Mouse (Mus musculus) cerebellum, adult 2 months (tissue): ENCODE measurements around the gene Vmn2r21. TPM values are rescaled to one million over a fixed set of nuclear protein-coding genes. Genes with fewer than 3 reads are reported as not detected.
"Not testable (repeated sequence)": the region's sequence is repeated elsewhere in the genome, so short reads cannot be mapped to it uniquely, and the experiment has no call there.

Source experiments
- DNase-seq, 2 experiments: peaks; one replicate each; pipeline ENCODE4 v3.0.0; 2021
- H3K27ac ChIP-seq: fragments of 200-500 bp; 2 replicates; pipeline ENCODE4 v1.5.1; 2012; ENCODE audit warnings: low read length, control low read depth, inconsistent platforms; ENCODE audit not compliant: insufficient read depth
- H3K27me3 ChIP-seq: fragments of 200-500 bp; 2 replicates; pipeline ENCODE4 v1.6.1; 2012; ENCODE audit warnings: inconsistent platforms, mild to moderate bottlenecking, low read length, moderate library complexity; ENCODE audit not compliant: control insufficient read depth, insufficient read depth
- H3K4me1 ChIP-seq: fragments of 200-500 bp; 2 replicates; pipeline ENCODE4 v1.6.1; 2011; ENCODE audit warnings: low read length; ENCODE audit not compliant: control insufficient read depth, insufficient read depth
- H3K4me3 ChIP-seq: fragments of 200-500 bp; replicated peaks from 2 replicates; pipeline ENCODE3; 2011; ENCODE audit warnings: mild to moderate bottlenecking, low read depth, low read length, control low read depth; ENCODE audit not compliant: insufficient read depth
- WGBS: fragments of 180-500 bp; shearing (Covaris S2); methylation state at CpG from one replicate; pipeline ENCODE4 v1.1.7; 2018; 5-methylcytosine and 5-hydroxymethylcytosine counted together
- polyA plus RNA-seq: library from polyadenylated mRNA; depleted of rRNA; stranded (reverse); fragments of >200 nt; gene quantifications from 2 replicates; pipeline ENCODE4 v1.2.3, GENCODE M21; 2012; rRNA removed

Vmn2r21 gene
- not detected in 2 replicates for polyA plus RNA-seq

DNA sequence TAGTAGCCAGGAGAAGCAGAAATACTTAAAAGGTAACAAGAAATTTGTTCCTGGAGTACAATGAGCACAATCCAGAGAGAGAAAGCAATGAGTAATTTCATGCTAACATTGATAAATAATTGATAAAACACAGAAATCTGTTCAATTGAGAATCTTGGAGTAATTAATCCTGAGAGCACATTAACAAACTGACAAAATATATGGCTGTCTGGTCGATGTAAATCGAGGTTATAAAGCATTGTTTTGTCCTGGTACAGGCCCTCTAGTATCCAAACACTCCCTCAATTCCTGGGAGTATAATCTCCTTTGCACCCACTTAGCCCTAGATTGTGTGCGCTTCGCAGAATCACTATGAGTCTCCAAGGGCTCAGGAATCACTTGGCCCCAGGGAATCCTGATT is at the start of gene Vmn2r21:
Gene Vmn2r21 (minus strand): TSS at position 101 of the 400 bp plus-strand sequence.
- DNase-seq, H3K27ac ChIP-seq, H3K4me3 ChIP-seq, H3K4me1 ChIP-seq, H3K27me3 ChIP-seq: not testable (repeated sequence)
- no CpG with 5 or more reads among the region's 4 CpGs for WGBS

DNA sequence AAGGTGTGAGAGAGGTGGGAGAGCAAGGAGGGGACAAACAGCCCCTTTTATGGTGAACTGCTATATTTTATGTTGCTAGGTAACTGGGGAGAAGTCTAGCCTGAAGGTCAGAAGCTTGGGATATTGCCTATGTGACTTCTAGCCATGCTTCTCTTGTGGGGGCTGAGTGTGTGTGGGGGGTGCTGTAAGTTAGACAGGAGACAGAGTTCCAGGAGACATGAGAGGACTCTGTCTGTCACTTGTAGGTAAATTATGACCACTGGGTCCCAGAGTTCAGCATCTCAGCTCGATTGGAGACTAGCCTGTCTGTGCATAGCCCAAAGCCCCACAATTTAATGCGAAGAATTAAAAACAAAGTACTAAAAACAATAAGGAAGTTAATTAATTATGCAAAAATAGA is 41.5 kb upstream of the Vmn2r21 start:
- not testable (repeated sequence) for H3K4me3 ChIP-seq, DNase-seq, H3K27ac ChIP-seq, H3K27me3 ChIP-seq, H3K4me1 ChIP-seq
- no CpG with 5 or more reads among the region's 2 CpGs for WGBS

DNA sequence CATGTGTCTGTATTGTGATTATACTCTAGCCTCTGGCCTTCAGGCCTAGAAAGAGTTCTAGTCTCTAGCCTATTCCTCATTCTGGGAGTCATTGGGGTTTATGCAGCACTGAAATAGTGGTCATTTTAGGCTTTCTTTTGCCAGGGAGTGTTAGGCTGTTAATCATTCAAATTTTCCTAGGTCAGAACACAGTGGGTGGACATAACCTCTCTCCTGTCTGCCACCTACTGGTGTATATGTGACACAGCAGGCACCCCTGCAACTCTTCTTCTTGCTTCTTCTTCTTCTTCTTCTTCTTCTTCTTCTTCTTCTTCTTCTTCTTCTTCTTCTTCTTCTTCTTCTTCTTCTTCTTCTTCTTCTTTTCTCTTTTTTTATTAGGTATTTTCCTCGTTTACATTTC is 6.5 kb upstream of the Vmn2r21 start:
- no CpG with 5 or more reads among the region's 1 CpGs for WGBS

DNA sequence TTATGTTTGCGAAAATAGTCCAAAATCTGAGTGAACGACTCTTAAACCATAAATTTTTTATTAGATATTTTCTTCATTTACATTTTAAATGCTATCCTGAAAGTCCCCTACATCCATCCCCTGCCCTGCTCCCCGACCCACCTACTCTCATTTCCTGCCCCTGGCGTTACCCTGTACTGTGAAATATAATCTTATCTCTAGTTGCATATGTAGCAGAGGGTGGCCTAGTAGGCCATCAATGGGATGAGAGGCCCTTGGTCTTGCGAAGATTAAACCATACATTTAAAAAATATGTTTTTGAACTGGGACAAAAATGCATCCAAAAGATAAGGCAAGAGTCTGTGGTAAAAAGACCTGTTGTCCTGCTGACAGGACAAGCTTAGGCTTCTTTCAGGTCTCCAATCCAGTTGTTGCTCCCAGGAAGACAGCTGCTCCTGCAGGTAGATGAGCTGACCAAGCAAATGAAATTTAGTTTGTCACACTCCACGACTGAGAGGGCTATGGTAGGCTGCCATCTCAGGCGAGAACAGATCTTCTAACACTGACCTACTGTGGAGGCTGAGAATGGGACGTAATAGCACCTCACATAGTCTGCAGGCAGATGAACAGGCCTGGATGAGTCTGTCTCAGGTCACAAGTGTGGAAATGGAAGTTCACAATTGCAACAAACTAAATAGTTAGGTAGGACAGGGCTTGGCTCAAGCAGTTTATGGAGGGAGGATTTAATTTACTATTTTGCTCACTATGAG is 10.8 kb downstream of the Vmn2r21 start:
- not testable (repeated sequence) for H3K4me3 ChIP-seq, H3K4me1 ChIP-seq, H3K27ac ChIP-seq, H3K27me3 ChIP-seq, DNase-seq
- no CpG with 5 or more reads among the region's 8 CpGs for WGBS

More for the DNA sequence above, 6.5 kb upstream of the Vmn2r21 start:
- H3K27me3 ChIP-seq, H3K4me3 ChIP-seq, DNase-seq, H3K27ac ChIP-seq, H3K4me1 ChIP-seq: not testable (repeated sequence)

DNA sequence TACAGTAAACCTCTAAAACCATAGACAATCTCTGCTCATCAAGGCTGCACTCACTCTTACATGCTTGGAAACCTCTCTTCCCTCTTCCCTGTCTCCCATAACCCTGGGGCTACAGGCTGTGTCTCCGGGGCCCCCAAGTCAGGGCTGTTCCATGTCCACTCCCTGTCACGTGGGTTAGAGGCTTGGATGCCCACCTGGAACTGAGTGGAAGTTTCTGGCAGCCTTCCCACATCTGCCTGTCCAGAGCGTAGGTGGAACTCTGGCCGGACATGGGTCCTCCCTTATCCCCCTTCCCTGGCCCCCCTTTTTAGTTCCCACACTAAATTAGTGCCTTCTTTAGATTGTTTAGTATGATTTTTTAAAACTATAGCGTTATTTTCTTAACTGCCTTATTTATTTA is 60.2 kb downstream of the Vmn2r21 start:
- not testable (repeated sequence) for H3K4me3 ChIP-seq, DNase-seq, H3K4me1 ChIP-seq, H3K27me3 ChIP-seq, H3K27ac ChIP-seq
- WGBS, result no CpG with 5 or more reads among the region's 5 CpGs

DNA sequence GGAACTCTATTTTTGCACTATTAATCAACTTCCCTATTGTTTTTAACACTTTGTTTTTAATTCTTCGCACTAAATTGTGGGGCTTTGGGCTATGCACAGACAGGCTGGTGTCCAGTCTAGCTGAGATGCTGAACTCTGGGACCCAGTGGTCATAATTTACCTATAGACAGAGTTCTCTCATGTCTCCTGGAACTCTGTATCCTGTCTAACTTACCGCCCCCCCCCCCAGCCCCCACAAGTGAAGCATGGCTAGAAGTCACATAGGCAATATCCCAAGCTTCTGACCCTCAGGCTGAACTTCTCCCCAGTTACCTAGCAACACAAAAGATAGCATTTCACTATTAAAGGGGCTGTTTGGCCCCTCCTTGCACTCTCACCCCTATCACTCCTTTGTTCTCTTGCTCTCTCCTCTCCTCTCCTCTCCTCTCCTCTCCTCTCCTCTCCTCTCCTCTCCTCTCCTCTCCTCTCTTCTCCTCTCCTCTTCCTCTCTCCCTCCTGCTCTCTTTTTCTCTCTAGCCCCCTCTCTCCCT is 60.7 kb downstream of the Vmn2r21 start:
- no CpG with 5 or more reads among the region's 2 CpGs for WGBS
- H3K4me1 ChIP-seq, DNase-seq: not testable (repeated sequence)

DNA sequence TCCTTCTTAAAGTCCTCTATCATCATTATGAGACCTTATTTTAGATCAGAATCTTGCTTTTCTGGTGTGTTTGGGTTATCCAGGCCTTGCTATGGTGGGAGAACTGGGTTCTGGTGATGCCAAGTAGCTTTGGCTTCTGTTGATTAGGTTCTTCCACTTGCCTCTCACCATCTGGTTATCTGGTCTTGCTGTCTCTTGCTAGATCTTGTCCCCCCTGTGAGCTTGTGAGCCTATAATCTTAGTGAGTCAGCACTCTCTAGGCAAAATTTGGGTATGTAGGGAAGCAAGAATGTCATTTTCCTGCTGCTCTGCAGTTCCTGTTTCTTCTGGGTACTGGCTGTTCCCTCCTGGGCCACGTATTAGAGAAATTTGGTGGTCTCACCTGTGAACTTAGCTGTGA is 64.6 kb downstream of the Vmn2r21 start:
- no CpG with 5 or more reads among the region's 1 CpGs for WGBS
- not testable (repeated sequence) for H3K27me3 ChIP-seq, H3K4me3 ChIP-seq, H3K4me1 ChIP-seq, H3K27ac ChIP-seq, DNase-seq

More for the DNA sequence above, 60.7 kb downstream of the Vmn2r21 start:
- H3K27me3 ChIP-seq, H3K4me3 ChIP-seq, H3K27ac ChIP-seq: not testable (repeated sequence)

Other genes starting within 250 kb of the Vmn2r21 start
- gene Clec4e, start 243.5 kb downstream of the Vmn2r21 start, polyA plus RNA-seq, result not detected in 2 replicates
- not detected in 2 replicates for gene Vmn2r19, start 225.1 kb downstream of the Vmn2r21 start, polyA plus RNA-seq
- not detected in 2 replicates for gene Vmn2r20, start 115.3 kb downstream of the Vmn2r21 start, polyA plus RNA-seq
- gene Vmn2r22, start 117.3 kb upstream of the Vmn2r21 start, polyA plus RNA-seq, result not detected in 2 replicates
- gene Vmn2r23, start 169.3 kb upstream of the Vmn2r21 start, polyA plus RNA-seq, result not detected in 2 replicates
- not detected in 2 replicates for gene Vmn2r24, start 245.5 kb upstream of the Vmn2r21 start, polyA plus RNA-seq